Mouse (Mus musculus) right cerebral cortex, adult 2 months (tissue): Measurements from ENCODE around the gene H2-Ke6.
"Not testable (repeated sequence)": the region's sequence is repeated elsewhere in the genome, so short reads cannot be mapped to it uniquely, and the experiment has no call there.

Source experiments
- DNase-seq, 2 experiments: peaks; one replicate each; pipeline ENCODE4 v3.0.0; 2021 to 2022; ENCODE audit warnings: low spot score in 2 of 2

The H2-Ke6 gene

DNA sequence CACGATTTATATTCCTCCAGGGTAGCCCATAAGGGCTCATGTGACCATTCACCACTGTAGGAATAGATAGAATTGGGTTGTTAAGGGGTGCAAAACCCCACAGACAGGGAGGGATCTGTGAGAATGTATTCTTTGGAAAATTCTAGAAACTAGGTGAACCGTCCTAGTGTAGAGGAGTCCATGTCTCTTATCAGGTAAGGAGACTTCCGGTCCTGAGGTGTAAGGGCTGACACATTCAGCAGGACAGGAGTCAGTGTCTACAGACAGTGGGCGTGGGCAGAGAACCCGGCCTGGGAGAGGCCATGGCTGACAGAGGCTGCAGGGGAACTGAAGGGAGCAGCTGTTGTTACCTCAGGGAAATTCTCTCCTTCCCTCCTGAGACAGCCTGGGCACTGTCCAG lies 29.2 kb downstream of the H2-Ke6 start:
- not testable (repeated sequence) for DNase-seq

DNA sequence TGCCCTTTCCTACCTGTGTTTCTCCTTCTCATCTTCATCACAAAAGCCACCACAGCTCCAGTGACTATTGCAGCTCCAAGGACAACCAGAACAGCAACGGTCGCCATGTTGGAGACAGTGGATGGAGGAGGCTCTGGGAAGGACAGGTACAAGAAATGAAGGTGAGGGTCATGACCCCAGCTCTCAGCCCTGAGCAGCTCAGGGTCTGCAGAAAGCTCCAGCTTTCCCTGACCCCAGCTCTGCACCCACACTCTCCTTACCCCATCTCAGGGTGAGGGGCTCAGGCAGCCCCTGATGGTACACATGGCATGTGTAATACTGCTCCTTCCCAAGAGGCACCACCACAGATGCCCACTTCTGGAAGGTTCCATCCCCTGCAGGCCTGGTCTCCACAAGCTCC lies 30.8 kb downstream of the H2-Ke6 start:
- DNase-seq: not testable (repeated sequence)

GRCm38 (mm10) chr17:33995651-33996050 lies 32.2 kb downstream of the H2-Ke6 start:
- no peak for DNase-seq

DNA sequence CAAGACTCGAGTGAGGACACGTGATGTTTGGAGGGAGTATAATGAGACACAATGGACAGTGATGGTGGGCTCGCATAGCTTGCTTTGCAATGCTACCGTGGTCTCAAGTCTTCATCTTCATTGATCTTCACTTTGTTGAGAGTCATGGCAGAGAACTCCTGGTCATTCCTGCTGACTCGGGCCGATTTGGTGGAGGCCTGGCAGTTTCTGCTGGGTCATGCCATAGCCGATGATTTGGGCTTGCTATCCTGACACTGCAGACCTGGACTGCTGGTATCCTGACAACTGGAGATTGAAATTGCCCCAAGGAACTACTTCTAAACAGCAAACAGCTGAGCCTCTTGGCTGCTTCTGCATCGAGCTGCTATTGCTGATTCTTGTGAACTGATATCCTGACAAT lies 32.9 kb downstream of the H2-Ke6 start:
- DNase-seq: no peak

DNA sequence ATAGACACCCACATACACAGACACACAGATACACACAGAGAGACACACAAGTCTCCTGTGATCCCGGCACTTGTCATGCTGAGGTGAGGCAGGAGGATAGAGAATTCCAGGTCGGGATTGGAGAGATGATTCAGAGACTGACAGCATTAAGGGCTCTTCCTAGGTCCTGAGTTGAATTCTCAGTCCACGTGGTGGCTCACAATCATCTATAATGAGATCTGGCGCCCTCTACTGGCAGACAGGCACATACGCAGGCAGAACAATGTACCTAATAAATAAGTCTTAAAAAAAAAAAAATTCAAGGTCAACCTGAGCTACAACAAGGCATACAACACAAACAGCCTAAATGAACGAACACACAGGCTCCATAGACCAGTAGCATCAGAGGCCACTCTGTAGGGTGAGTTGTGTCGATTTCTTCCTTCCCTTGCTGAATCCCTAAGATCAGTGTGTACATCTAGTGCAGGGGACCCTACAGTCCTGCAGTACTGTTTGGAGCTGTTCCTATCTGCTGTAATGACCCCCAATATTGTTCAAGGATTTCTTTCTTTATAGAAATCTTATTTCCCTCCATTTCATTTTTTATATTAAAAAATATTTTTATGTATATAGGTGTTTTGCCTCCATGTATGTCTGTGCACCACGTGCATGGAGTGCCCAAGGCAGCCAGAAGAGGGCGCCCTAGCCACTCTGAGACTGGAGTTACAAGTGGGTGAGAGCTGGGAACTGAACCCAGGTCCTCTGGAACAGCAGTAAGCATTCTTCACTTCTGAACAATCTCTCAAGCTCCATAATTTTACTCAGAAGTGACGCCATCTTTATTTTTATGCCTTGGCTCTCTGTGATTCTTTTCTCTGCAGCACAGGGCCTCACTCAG lies 35.8 kb downstream of the H2-Ke6 start:
- DNase-seq: peak; percentile 14 to 34

DNA sequence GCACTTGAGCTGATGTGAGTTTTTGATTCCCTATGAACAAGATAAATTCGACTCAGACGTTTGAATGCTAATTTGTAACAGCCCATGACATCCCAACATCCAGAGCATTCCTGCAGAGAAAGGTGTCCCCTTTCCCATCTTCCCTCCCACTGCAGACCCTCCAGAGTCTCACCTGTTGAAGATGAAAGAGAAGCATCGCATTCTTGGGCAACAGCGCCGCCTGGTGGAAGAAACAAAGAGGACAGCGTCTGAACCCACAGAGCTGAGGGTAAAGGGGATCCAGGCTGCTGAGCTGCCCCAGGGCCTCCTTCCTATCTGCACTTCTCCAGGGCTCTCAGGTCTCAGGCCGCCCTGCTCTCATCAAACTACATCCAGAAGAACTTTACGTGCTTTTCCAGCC lies 45.7 kb downstream of the H2-Ke6 start:
- DNase-seq: peak; percentile 44 to 55

- DNase-seq: peak; percentile 85 to 93
Measured at GRCm38 (mm10) chr17:33981192-33981909, 46.5 kb downstream of the H2-Ke6 start.

DNA sequence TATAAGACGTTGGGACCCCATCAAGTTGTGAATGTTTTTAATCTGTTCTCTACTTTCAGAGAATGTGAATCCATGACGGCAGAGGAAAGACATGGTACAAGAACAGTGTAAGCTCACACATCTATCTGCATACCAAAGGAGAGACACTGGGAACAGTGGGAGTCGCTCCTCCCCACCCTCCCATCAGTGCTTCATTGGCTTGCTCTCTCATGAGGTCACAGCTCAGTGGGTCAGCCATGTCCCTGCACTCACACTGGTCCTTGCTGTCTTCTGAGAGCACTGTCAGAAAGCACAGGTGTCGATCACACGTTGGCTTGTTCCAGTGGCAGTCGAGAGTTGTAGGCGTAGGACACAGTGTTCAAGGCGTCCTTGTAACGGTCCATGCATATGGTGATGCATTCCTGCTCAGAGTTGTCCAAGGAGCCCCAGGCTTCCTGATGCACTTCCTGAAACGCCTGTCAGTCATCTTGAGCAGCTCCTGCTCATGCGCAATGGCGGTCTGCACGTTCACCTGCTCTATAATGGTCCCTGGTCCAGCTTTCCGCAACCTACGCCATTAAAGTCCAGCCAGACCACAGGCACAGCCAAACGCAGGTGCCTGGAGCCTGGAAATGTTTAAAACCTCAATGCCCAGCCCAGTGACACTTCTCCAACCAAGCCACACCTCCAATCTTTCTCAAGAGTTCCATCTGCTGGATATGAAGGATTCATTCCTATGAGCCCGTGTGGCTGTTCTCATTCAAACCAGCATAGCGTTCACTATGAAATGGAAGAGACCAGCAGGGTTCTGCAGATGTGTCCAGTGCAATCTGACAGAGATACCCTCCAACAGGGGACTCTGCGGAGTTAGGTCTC lies 47.5 kb downstream of the H2-Ke6 start:
- no peak for DNase-seq

GRCm38 (mm10) chr17:33979512-33980050 lies 48.3 kb downstream of the H2-Ke6 start:
- DNase-seq: no peak

DNA sequence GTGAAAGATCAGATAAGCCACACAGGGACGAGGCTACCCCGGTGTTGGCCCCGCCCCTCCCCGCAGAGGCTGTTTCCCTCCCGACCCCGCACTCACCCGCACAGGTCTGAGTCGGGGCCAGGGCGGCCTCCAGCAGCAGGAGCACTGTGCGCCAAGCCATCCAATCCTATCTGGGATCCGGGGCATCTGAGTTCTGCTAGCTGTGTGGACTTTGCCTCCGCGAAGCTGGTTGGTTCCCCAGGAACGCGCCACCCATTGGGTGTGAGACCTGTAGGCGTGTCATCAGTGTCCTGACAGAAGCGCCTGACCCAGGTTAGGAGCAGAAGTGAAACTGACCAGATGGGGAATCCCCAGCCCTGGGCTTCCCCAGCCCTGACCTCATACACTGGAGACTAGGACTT lies 49.2 kb downstream of the H2-Ke6 start:
- DNase-seq: peak in 1 of 2 experiments; percentile 32

DNA sequence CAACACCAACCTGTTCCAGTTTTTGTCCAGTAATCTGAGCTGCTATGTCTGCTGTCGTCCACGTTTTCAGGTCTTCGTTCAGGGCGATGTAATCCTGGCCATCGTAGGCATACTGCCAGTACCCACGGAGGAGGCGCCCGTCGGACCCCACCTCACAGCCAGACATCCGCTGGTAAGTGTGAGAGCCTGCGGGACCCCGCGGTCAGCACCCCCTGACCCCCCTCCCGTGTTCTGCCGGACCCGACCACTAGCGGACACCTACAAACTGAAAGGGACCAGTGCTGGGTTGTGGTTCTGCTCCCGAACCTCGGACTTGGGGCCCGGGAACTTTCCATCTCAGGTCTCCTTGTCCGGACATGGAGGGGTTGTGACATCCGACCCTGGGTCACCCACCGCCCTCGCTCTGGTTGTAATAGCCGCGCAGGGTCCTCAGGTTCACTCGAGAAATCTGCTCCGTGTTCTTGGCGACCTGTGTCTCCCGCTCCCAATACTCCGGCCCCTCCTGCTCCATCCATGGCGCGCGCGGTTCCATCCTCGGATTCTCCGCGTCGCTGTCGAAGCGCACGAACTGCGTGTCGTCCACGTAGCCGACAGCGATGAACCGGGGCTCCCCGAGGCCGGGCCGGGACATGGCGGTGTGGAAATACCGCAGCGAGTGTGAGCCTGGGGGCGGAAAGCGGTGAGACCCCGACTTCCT lies 49.9 kb downstream of the H2-Ke6 start:
- no peak for DNase-seq
